10 mouse cellular contexts compared by ENCODE assay signal in genomic region chr4:109342783-109343485, GRCm38 (mm10).
A peak's percentile ranks its signal among the peaks of the same experiment; 100 is the strongest.
DNase-seq lines count a peak whose midpoint lies in the region; ATAC-seq lines count a peak whose summit lies in the region.
"Had no signal": no experiment of that assay in that cellular context is flagged by ENCODE, and none has a peak within 500 bp of the region (broad histone marks: within the 10 kb centered on the region; RNA-seq: fewer than 3 reads in every experiment).

No protein-coding gene starts in this region.

- H3K9ac ChIP-seq in forebrain, embryonic 11.5 days (ENCODE audit: low read length) = no peak overlapping the region
- H3K9ac ChIP-seq in midbrain, embryonic 12.5 days (replicated peaks) = 0 out of 2 replicates have a peak overlapping the region, but pooled peaks have one; percentile 7
- H3K9ac ChIP-seq: liver, embryonic 14.5 days had no signal

- no peak overlapping the region for H3K4me2 ChIP-seq in forebrain, embryonic 11.5 days (ENCODE audit: low read depth, low read length, severe bottlenecking)
- peak overlapping the region; percentile 35 for H3K4me2 ChIP-seq in midbrain, embryonic 12.5 days (replicated peaks)

- H3K4me3 ChIP-seq in forebrain, embryonic 11.5 days (ENCODE audit: low read depth, low read length) = peak overlapping the region; percentile 13; the same call in 1 of the 2 replicates
- H3K4me3 ChIP-seq in midbrain, embryonic 12.5 days = peak overlapping the region; percentile 44

- 44% methylated on average over 4 of the region's 4 CpGs for WGBS in forebrain, embryonic 11.5 days
- 36% methylated on average over 4 of the region's 4 CpGs for WGBS in midbrain, embryonic 12.5 days

- H3K36me3 ChIP-seq in forebrain, embryonic 11.5 days (ENCODE audit: control insufficient read depth, insufficient read depth, low read length) = no peaks in the 10 kb centered on the region
- no peaks in the 10 kb centered on the region for H3K36me3 ChIP-seq in midbrain, embryonic 12.5 days

- no peaks in the 10 kb centered on the region for H3K27me3 ChIP-seq in forebrain, embryonic 11.5 days (ENCODE audit: control insufficient read depth, insufficient read depth, low read length)
- H3K27me3 ChIP-seq in midbrain, embryonic 12.5 days = no peaks in the 10 kb centered on the region

- no peaks in the 10 kb centered on the region for H3K9me3 ChIP-seq in forebrain, embryonic 11.5 days (ENCODE audit: control insufficient read depth, low read length)
- no peaks in the 10 kb centered on the region for H3K9me3 ChIP-seq in midbrain, embryonic 12.5 days

- H3K4me1 ChIP-seq in forebrain, embryonic 11.5 days (replicated peaks; ENCODE audit: control insufficient read depth, insufficient read depth, low read length) = no peaks in the 10 kb centered on the region
- no peaks in the 10 kb centered on the region; the same call in 1 of the 2 replicates for H3K4me1 ChIP-seq in midbrain, embryonic 12.5 days

- H3K27ac ChIP-seq in forebrain, embryonic 11.5 days (ENCODE audit: low read depth, low read length) = no peak overlapping the region
- peak overlapping the region; percentile 67; the same call in 1 of the 2 replicates for H3K27ac ChIP-seq in midbrain, embryonic 12.5 days (replicated peaks)
- H3K27ac ChIP-seq: liver, embryonic 14.5 days had no signal

- no peak for DNase-seq in frontal cortex, postnatal 10 days (ENCODE audit: low spot score in 2 of 2)
- peak; percentile 94 for DNase-seq in brain, adult 2 months (ENCODE audit: low read depth, low spot score)
- DNase-seq in forebrain, embryonic 11.5 days (ENCODE audit: low spot score) = no peak
- no peak for DNase-seq in adrenal gland, adult 8-10 months
- DNase-seq in heart, adult 18-20 months = no peak
- DNase-seq in adrenal gland, adult 18-20 months (ENCODE audit: low spot score in 2 of 2) = no peak
- DNase-seq: heart, postnatal 10 days had no signal

- peak; percentile 93 for ATAC-seq in frontal cortex, adult (ENCODE audit: low TSS enrichment)
- ATAC-seq in forebrain, embryonic 11.5 days (replicated peaks; ENCODE audit: low FRiP score) = peak; percentile 71; the same call in 1 of the 2 replicates
- ATAC-seq in midbrain, embryonic 12.5 days (ENCODE audit: low FRiP score, low read depth) = peak; percentile 87
